Mouse (Mus musculus): ENCODE results near the gene Dchs2.
"Not testable (repeated sequence)": the region's sequence is repeated elsewhere in the genome, so short reads cannot be mapped to it uniquely, and the experiment has no call there.

Dchs2 gene

DNA sequence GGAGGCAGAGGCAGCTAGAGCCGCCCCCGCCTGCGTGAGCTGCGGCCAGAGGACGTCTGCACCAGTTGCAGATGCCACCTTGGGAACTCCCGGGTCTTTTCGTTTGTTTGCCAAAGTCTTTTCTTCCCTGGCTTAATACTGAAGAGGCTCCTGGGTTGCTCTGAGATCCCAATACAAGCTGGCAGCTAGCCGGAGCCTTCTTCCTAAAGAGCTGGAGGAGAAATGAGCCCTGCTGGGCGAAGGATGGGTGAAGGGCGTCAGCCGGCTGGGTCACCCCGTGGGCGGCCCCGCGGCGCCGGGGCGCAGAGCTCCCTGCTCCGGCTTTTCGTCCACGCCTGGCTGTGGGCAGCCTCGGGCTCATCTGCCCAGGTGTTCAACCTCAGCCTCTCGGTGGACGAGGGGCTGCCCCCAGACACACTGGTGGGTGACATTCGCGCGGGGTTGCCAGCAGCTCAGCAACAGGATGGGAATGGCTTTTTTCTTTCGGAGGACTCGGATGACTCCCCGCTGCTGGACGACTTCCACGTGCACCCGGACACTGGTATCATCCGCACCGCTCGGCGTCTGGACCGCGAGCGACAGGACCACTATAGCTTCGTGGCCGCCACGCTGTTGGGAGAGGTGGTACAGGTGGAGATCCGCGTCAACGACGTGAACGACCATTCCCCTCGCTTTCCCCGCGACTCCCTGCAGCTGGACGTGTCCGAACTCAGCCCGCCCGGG lies at the start of gene Dchs2:
Gene Dchs2, plus strand, starts transcription at position 223 of the 723 bp plus-strand sequence.
- in situ Hi-C loops (cut with MboI; ENCODE audit: low sequenced_read_pairs), result no loop called here

GRCm38 (mm10) chr3:83080567-83081055 lies 47.1 kb upstream of the Dchs2 start:
- in situ Hi-C loops (cut with MboI; ENCODE audit: low sequenced_read_pairs), result no loop called here

- in situ Hi-C loops (cut with MboI; ENCODE audit: low sequenced_read_pairs), result no loop called here
These were observed 30.2 kb upstream of the Dchs2 start for GRCm38 (mm10) chr3:83097586-83097985.

DNA sequence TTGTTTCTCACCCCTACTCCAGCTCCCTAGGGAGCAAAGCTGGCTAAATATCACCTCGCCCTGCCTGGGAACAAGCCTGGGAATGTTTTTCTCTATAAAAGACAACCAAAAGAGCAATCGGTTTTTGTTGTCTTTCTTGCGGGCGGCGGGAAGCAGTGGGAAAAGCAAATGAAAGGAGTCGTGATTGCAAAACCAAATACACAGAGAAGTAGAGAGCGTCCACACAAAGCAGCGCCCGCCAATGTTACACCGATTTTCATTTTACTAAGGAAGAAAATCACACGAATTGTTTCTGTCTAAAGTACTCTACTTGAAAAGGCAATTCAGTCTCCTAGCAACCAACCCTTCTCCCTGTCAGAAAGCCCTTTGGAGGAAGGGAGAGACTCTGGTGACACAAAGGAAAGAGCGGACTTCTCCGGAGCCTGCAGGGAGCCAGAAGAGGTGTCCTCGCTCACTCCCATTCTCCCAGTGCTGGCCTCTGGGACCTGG lies 29.2 kb upstream of the Dchs2 start:
- in situ Hi-C loops (cut with MboI; ENCODE audit: low sequenced_read_pairs), result no loop called here

- in situ Hi-C loops (cut with MboI; ENCODE audit: low sequenced_read_pairs), result no loop called here
These were observed 28.6 kb upstream of the Dchs2 start for GRCm38 (mm10) chr3:83099139-83099538.

DNA sequence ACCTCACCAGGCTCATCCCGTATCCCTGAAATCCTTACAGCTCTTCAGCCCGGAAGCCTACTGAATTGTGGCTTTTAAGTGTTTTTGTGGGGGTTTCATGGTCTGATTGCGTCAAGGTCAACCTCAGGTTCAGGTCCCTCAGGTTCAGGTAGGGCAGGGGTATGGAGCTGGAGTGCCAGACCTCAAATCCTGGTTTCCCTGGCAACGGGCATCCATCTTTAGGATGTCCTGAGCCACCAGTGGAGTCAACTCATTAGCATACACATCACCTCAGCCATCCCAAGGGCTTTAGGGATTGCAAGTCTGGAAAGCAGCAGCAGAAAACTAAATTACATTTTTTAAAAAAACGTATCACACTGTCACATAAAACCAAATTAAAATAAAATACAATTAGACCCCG lies 28.1 kb upstream of the Dchs2 start:
- in situ Hi-C loops (cut with MboI; ENCODE audit: low sequenced_read_pairs), result no loop called here

GRCm38 (mm10) chr3:83102286-83102685 lies 25.5 kb upstream of the Dchs2 start:
- in situ Hi-C loops (cut with MboI; ENCODE audit: low sequenced_read_pairs), result no loop called here

- in situ Hi-C loops (cut with MboI; ENCODE audit: low sequenced_read_pairs), result no loop called here
These were observed 17.6 kb upstream of the Dchs2 start for GRCm38 (mm10) chr3:83110163-83110562.

GRCm38 (mm10) chr3:83111485-83112261 lies 16.1 kb upstream of the Dchs2 start:
- in situ Hi-C loops (cut with MboI; ENCODE audit: low sequenced_read_pairs), result no loop called here

DNA sequence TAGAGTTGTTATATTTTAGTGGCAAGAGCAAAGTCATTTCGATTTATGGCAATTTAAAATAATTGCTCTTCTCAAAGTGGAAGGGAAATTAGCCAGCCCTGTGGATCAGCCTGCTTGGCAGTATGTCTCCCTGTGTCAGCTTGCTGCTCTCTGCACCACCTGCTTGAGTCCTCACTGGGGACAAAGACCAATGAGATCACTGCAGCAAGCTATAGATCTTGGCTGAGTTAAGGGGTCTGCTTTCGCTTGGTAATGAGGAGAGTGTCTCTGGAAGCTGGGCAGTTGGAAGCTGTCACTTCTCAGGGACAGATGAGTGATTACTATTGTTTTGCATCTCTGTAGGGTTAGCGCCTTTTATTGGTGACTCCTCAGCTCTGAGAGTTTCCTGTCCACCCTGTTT lies 14.9 kb upstream of the Dchs2 start:
- in situ Hi-C loops (cut with MboI; ENCODE audit: low sequenced_read_pairs), result no loop called here

DNA sequence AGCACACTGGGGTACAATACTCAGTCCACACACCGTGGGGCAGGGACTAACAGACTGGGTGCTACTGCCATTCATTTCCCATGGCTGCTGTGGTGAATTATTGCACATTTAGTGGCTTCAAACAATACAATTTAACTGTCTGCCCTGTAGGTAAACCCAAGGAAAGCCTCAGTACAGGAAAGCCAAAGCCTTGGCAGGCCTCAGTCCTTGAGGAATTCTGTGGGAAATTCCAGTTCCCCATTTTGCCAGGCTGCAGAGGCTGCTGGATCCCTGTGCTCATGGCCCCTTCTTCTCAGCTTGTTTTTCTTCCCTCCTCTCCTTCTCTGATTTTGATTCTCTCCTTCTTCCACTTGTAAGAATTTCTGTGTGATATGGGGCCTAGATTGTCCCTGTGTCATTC lies 12.8 kb upstream of the Dchs2 start:
- in situ Hi-C loops (cut with MboI; ENCODE audit: low sequenced_read_pairs), result no loop called here

DNA sequence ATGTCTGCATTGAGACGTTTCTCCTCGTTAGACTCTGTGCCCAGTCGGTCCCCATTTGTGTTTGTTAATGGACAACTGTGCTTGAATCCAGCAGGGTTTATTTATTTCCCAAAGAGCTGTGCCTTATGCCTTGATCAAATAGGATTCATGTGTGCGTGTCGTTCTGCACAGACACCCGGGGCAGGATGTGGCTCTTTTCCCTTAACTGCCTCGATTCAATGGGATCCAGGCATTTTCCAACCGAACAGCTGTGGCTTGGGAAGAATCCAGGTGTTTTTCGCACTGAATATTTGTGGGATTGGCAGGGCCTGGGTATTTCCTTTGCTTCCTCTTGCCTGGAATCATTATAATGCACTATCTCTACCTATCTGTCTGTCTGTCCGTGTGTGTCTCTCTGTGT lies 10.2 kb upstream of the Dchs2 start:
- in situ Hi-C loops (cut with MboI; ENCODE audit: low sequenced_read_pairs), result no loop called here

DNA sequence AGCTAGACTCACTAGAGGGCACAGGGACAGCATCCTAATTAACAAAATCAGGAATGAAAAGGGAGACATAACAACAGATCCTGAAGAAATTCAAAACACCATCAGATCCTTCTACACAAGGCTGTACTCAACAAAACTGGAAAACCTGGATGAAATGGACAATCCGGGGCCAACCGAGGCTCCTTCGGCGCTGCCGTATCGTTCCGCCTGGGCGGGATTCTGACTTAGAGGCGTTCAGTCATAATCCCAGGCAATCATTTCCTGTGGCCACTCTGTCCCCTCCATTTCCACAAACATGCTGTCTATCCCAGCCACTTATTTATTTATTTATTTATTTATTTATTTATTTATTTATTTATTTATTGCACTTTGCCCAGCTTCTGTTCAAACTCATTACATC lies 3.8 kb upstream of the Dchs2 start:
- in situ Hi-C loops (cut with MboI; ENCODE audit: low sequenced_read_pairs), result not testable (repeated sequence)

- in situ Hi-C loops (cut with MboI; ENCODE audit: low sequenced_read_pairs), result no loop called here
These were observed 541 bp upstream of the Dchs2 start for GRCm38 (mm10) chr3:83127088-83127725.

GRCm38 (mm10) chr3:83128449-83128922 lies 738 bp downstream of the Dchs2 start:
- in situ Hi-C loops (cut with MboI; ENCODE audit: low sequenced_read_pairs), result no loop called here

DNA sequence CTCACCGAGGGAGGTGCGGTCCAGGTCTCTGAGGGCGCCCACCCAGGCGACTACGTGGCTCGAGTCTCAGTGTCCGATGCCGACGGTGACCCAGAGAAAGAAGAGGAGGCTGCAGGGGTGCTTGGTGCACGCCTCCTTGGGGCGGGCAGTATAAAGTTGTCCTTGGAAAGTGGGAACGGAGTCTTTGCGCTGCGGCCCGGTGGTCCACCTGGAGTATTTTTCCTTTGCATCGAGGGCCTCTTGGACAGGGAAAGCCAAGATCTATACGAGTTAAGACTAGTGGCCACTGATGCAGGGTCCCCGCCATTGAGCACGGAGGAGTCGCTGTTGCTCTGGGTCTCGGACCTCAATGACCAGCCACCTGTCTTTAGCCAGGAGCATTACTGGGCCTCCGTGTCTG lies 1.4 kb downstream of the Dchs2 start:
- in situ Hi-C loops (cut with MboI; ENCODE audit: low sequenced_read_pairs), result no loop called here

- in situ Hi-C loops (cut with MboI; ENCODE audit: low sequenced_read_pairs), result no loop called here
These were observed 8.7 kb downstream of the Dchs2 start for GRCm38 (mm10) chr3:83136413-83136812.

DNA sequence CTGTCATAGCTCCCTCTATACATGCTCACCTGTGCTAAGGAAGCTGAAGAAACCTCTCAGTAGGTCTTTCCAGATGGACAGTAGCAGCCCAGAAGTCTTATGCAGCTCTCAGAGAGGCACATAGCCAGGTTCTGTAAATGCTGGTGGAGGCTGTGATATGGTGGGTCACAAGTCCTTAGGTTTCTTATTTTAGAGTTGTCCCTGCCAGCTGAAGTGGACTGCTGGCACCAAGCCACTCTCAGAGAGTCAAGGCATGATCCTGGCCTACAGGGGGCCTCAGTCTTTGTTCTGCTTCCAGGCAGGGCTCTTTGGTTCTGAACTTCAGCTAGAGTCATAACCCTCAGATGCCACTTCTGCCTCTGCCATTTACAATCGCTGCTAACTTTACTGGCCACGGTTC lies 11.1 kb downstream of the Dchs2 start:
- in situ Hi-C loops (cut with MboI; ENCODE audit: low sequenced_read_pairs), result no loop called here

DNA sequence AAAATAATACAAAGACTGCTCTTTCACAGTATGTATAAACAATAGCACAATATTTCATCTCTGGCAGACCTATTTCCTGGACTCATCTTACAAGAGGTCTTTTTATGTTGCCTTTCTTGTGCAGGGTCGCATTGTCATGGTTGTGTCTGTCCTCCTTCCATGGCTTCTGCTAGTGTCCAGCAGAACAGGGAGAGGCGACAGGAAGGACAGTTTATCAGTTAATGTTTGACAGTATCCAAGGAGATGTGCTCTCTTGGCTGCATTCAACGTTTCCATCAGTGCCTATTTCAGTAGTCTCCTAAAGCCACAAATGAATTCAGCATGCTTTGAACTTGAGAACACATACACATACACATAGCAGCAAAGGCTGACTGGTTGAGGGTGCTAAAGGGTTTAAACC lies 17.9 kb downstream of the Dchs2 start:
- in situ Hi-C loops (cut with MboI; ENCODE audit: low sequenced_read_pairs), result no loop called here

- in situ Hi-C loops (cut with MboI; ENCODE audit: low sequenced_read_pairs), result no loop called here
These were observed 19.7 kb downstream of the Dchs2 start for GRCm38 (mm10) chr3:83147273-83148054.

DNA sequence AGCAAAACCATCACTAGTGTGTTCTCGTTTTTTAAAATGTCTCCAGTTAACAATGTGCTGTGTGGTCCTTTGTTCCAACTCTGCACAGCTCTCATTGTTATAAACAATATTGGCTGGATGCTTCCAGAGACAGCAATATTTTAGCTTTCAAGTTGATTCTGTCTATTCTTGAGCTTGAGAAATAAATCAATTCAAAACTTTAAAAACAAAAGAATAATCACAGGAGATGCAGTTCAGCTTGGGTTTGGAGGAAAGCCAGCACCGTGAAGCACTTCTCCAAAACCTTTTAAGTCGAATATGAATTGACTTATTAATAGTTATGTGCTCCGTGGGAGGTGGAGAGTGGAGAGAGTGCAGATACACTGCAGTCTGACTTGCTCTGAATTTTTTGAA lies 20.3 kb downstream of the Dchs2 start:
- in situ Hi-C loops (cut with MboI; ENCODE audit: low sequenced_read_pairs), result no loop called here
